Mouse (Mus musculus) erythroid progenitor cell, adult 5-6 weeks (primary cell): Measurements from ENCODE around the gene Nfkb2. TPM values are rescaled to one million over a fixed set of nuclear protein-coding genes. Genes with fewer than 3 reads are reported as not detected.
A peak's percentile ranks its signal among the peaks of the same experiment; 100 is the strongest.

ENCODE experiments used
- ATAC-seq: replicated peaks from 2 replicates; pipeline ENCODE4 v1.8.0; 2016; ENCODE audit warnings: moderate number of reproducible peaks, mild to moderate bottlenecking, moderate TSS enrichment, inconsistent platforms; ENCODE audit not compliant: poor library complexity, low FRiP score, severe bottlenecking
- total RNA-seq, 2 experiments: library from RNA; stranded (forward) in 1 of 2; stranded (reverse) in 1 of 2; fragments of 150-400 nt in 1 of 2; fragments of 186-747, 209-891 nt in 1 of 2; gene quantifications; 2 replicates each; pipeline versions ENCODE4 v1.2.3 to v1.2.4; 2015 to 2017; ENCODE audit warnings: low replicate concordance in 2 of 2

Nfkb2 gene
- total RNA-seq, 2 experiments from 2014 or later: 1.2 to 1.7 TPM

DNA sequence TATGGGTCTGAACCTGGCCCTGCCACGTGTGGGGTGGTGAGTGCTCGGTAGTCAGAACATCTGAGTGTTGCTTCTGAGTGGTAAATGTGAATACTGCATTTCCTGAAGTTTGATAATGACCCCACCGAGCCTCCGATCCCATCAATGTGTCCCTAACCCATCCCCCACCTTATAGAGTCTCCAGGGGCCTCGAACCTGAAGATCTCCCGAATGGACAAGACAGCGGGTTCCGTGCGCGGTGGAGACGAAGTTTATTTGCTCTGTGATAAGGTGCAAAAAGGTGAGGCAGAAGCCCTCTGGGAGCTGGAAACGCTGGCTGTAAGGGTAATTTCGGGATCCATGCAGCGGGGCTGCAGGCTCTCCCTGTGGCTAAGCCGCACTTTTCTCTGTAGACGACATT lies 3.7 kb downstream of the Nfkb2 start:
- ATAC-seq: no peak

DNA sequence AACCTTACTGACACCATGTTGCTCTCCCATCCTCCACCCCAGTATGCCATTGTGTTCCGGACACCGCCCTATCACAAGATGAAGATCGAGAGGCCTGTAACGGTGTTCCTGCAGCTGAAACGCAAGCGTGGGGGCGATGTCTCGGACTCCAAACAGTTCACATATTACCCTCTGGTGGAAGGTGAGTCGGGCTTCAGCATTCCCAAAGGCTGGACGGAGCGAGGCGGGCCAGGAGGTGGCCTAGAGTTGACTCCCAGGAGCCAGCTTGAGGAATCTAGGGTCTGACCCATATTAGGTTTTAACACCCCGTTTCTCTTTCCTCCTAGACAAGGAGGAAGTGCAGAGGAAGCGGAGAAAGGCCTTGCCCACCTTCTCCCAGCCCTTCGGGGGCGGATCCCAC lies 4.2 kb downstream of the Nfkb2 start:
- no peak for ATAC-seq

DNA sequence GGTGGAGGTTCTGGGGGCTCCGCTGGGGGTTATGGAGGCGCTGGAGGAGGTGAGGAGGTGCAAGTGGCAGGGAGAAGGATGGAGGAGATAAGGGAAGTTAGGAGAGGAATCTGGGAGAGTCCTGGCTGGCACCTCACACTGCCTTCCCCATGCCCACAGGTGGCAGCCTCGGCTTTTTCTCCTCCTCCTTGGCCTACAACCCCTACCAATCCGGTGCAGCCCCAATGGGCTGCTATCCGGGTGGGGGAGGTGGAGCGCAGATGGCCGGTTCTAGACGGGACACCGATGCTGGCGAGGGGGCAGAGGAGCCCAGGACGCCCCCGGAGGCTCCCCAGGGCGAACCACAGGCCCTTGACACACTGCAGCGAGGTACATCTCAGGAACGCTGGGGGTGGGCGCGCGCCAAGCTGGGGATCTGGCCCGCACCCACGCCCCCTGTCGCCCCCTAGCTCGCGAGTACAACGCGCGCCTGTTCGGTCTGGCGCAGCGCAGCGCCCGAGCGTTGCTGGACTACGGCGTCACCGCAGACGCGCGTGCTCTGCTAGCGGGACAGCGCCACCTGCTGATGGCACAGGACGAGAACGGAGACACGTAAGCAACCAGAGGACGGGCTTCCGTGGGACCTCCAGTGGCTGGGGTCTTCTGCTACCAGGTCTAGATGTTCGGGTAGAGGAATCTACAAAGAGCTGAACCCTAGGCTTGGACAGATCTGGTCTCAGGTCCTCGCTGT lies 4.8 kb downstream of the Nfkb2 start:
- peak; percentile 48 for ATAC-seq

DNA sequence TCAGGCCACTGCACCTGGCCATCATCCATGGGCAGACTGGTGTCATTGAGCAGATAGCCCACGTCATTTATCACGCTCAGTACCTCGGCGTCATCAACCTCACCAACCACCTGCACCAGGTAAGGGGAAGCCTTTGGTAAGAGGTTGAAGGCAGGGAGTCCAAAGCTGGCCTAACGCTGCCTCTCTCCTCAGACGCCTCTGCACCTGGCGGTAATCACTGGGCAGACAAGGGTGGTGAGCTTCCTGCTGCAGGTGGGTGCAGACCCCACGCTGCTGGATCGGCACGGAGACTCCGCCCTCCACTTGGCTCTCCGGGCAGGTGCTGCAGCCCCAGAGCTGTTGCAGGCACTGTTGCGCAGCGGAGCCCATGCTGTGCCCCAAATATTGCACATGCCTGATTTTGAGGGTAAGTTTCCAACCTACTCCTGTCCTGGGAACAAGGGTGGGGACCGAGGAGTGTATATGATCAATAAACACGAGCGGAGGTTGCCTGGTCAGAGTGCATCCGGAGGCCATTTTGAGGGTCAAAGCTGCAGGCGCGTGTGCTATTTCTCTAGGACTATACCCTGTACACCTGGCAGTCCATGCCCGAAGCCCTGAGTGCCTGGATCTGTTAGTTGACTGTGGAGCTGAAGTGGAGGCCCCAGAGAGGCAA lies 5.7 kb downstream of the Nfkb2 start:
- no peak for ATAC-seq

DNA sequence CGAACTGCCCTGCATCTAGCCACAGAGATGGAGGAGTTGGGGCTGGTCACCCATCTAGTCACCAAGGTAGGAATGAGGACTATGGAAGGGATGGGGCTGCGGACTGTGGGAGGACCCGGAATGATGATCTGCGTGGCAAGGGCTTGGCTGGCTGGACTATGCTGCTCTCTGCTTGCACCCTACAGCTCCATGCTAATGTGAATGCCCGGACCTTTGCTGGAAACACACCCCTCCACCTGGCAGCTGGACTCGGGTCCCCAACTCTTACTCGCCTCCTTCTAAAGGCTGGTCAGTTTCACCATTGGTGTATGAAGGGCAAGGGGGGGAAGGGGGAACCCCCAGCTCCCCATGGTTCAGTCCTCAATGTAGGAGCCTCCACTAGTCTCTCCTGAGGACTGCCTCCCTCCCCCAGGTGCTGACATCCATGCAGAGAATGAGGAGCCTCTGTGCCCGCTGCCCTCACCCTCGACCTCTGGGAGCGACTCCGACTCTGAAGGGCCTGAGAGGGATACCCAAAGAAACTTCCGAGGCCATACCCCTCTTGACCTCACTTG lies 6.3 kb downstream of the Nfkb2 start:
- no peak for ATAC-seq

DNA sequence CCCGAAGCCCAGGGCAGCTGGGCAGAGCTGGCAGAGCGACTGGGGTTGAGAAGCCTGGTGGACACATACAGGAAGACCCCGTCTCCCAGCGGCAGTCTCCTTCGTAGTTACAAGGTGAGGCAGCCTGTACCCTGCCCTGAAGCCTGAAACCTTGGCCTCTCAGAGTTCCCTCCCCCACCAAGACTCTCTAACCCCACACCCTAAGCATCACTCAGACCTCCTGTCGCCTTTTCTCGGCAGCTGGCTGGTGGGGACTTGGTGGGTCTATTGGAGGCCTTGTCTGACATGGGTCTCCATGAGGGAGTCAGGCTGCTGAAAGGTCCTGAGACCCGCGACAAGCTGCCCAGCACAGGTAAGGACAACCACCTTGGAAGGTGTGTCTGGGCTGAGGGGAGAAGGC lies 7.2 kb downstream of the Nfkb2 start:
- no peak for ATAC-seq

DNA sequence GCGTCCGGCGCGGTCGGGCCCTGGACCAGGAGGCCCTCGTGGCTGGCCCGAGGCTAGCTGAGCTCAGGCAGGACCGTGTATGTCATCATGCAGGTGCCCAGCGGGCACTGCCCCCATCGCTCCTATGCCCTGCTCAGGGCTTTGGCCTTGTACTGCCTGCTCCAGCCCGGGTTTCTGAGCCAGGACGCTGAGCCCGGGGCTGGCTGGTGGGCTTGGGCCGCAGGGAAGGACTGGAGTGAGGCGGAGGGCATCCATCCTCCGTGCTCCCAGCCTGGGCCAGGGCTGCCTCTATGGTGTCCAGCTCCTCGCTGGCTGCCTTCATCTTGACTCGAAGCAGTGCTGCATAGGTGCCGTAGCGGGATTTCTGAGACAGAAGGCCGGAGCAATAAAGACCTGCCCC lies 8.4 kb downstream of the Nfkb2 start:
- no peak for ATAC-seq

DNA sequence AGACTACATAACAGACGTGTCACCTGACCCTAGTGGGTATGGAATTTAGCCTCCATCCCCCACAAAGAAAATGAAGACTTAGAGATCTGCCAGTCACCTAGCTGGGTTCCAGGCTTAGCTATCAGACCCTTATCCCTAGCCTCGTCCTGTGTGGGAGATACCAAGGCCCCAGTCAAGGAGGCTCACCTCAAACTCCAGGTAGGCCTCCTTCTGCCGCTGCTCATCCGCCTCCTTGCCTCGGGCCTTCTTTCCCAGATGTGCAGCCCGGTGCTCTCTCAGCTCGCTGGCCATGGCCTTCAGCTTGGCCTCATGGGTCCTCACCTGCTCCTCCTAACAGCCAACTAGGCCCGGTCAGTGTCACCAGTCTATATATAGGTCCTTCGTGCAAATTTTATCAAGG lies 9.0 kb downstream of the Nfkb2 start:
- ATAC-seq: no peak

DNA sequence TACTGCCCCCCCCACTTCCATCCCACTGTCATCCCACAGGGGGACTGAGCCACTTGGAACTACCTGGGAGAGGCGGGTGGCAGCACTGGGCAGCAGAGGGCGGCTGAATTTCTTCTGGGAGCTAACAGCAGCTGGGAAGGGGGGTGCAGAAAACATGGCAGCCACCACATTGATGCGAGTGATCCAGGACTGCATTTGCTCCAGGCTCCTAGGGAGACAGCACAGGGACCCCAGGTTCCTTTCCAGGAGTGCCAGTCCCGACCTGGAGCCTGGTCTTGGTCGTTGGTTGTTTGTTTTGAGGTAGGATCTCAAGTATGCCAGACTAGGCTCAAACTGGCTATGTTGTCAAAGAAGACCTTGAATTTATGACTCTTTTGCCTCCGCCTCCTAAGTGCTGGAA lies 9.5 kb downstream of the Nfkb2 start:
- no peak for ATAC-seq

DNA sequence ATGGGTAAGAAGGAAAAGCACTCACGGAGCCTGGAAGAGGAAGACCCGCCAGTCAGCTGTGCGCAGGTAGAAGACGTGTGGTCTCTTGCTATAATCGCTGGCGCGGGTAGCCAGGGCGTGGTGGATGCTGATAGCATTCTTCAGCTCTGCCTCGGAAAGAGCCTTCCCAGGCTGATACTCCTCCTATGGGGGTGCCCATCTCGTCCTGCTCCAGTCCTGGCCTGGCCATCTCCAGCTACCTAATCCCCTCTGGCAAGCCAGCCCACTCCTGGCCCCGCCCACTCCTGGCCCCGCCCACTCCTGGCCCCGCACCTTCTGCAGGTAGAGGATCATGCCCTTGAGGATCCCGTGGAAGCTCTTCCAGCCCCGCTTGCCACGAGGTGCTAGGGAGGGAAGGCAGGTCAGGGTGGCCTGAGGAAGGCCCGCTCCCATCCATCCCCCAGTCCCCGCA lies 10.1 kb downstream of the Nfkb2 start:
- ATAC-seq: peak; percentile 23; the same call in 1 of the 2 replicates

DNA sequence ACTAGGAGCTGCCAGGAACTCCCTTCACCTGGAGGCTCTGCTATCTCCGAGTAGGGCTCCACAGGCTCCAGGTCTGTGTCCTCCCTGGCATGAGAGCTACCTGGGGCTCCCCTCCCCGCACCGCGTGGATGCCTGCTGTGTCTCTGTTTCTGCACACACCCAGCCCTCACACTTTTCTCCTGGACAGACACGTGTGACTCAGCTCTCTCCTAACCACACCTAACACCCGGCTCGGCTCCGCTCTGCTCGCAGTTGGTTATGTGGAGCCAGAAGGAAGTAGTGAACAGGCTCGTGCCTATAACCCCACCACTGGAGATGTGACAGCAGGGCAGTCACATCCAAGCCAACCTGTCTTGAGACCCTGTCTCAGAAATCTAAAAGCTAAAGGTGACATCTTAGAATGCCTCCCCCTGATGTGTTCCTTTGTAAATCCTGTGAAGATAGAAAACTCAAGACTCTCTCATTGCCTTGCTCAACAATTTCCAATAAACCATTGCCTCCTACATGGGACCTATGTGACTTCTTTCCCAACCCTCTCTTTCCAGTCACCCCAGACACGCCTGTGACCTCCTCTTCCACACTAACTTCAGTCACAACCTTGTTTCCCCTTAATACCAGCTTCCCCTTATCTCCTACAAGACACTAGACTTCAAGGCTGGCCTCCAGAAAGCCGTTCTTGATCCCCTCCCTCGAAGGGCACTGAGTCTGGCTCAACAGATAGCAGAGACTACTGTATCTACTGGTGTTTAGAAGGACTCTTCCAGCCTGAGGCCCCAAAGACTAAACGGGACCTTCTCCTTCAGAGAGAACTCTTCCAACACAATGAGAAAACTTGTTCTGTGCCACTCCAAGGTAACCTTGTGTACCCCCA lies 11.0 kb downstream of the Nfkb2 start:
- peak; percentile 77 for ATAC-seq

DNA sequence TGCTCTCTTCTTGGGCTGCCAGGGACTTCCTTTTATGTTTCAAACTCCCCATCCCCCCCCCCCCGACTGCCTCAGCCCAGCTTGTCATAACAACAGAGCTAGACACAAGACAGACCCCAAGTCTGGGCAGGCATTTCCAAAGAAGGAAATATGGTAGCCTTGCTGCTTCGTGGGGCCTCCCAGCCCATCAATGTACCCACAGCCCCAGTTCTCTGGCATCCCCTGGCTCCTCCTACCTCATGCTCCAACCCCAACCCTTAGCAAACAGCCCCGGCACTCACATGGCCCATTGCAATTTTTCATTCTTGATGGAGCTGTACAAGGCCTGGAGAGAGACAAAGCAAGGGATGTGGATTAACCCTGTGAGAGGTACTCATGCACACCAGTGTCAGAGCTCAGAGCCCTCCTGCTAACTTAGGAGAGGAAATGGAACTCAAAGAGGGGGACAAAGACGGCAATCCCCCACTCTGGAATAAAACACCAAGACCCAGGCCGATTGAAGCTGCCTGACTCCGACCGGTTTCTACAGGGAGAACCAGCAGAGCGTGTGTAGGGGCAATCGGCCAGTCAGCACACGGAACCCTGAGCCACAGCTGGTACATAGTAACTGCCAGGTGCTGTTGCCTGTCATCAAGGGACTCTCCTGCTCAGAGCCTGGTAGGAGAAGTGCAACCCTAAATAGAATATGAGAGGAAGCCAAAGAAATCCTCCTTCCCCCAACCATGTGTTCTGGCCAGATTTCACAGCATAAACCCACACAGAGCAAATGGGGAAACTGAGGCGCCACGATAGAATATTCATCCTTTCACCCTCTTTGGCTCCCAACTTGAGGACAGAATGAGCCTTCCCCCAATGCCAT lies 11.9 kb downstream of the Nfkb2 start:
- ATAC-seq: no peak

DNA sequence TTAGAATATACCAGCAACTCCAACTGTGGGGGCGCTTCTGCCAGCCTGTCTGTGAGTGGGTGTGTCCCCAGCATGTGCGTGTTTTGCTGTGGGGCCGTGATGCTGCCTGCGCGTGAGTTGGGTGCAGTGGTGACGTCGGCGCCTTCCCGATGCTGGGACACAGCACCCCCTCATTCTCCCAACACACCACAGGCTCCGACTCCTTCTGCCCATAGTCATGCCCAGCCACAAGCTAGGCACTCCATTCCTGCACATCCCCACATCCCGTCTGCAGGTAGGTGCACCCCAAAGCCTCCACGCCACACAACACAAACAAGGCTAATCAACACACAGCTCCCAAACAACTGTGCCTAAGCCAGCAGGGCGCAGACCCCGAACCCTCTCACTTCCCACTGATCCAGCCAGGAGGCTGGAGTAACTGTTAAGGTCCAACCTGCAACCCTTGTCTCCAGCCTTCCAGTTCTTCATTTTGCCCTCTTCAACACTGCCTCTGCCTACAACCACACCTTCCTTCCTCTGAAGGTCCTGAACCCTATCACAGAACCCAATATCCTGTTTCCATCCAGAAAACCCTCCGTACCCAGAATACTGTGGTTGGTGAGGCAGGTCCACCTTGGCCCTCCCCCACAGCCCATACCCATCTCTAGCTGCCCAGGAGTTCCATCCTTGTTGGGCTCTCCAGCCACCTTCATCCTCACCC lies 12.9 kb downstream of the Nfkb2 start:
- ATAC-seq: no peak

DNA sequence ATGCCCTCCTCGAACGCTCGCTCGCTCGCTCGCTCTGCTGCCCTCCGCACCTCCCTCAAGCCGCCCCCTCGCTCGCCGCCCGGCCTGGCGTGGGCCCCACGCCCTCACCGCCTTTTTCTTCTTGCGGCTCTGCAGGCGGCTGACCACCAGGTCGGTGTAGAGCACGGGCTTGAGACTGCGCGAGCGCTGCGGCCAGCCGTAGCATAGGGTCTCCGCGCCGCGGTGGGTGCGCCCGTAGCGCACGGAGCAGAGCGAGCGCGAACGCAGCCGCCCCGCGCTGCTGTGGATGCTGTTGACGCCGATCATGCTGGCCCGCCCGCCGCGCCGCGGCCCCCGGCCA lies 13.4 kb downstream of the Nfkb2 start:
- no peak for ATAC-seq

DNA sequence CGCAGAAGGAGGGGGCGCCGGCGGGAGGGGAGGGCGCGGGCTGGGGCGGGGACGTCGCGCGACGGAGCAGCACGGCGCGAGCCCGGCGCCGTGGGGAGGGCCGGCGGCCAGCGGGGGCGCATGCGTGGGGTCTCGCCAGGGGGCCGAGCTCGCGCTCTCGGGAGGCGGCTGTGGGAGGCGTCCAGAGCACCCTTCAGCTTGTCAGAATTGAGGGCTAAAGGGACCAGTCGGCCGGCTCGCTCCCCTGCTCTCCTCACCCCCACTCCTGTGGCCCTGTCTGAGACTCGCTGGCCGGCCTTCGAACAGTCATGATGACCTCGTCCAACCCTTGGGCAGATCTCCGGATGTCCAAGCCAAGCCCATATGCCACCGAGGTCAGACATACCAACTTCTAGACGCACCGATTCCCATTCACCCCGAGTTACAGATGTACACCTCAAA lies 13.9 kb downstream of the Nfkb2 start:
- no peak for ATAC-seq

DNA sequence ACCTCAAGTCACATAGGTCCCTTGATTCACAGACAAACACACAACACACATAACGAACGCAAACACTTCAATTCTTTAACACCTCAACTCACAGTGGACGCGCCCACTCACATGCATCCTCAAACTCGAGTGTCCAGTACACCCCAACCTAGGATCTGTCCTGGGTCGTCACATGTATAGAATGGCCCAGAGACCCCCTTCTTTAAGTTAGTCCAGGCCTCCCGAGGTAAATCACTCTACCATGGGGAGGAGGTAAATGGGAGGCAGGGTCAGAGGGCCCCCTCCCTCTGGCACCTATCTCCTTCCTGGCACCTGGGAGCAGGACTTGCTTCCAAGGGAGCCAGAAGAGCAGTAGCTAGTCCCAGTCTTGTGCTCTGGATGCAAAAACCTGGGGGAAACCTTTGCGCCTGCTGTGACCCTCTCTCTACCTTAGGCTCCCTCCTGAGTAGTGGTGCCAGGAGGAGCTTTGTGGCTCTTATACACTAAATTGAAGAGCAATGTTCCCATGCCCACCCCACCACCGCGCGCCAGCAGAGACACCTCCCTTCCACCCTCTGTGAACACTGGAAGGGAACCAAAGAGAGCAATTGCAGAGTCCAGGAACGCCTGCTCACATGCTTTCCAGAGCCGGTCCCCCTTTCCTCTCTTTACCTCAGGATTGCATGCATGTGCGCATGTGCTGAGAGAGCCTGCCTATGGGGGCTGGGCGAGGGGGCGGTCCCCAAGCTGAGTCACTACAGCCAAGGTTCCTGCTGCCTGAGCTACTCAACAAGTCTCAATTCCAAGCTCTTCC lies 14.7 kb downstream of the Nfkb2 start:
- no peak for ATAC-seq

DNA sequence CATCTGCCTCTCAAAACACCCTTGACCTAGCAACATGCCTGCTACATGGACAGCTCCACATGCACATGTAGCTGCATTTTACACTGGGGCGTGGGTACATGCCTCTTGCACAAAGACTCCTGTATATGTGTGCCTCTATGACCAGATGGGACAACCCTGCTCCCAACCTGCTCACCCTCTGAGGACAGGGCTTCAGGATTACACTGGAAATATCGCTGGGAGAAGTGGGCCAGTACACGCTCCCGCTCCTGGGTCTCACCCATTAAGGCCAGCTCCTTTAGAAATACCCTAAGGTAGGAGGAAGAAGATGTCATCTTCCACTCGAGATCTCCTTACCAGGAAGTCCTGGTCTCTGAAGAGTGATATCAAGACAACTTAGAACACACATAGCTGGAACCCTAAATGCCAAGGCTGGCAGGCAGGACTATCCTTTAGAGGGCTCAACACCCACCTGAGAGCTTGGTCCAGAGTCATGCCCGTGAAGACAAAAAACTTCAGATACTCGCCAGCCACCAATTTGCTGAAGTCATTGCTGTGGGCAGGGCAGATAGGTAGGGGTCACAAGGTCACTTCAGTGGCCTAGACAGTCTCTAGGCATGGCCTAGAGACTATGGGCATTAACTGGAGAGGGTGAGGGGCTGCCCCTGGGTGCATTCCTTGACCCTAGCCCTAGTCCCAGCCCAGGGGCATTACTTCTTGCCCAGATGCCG lies 16.1 kb downstream of the Nfkb2 start:
- no peak for ATAC-seq
